Mouse (Mus musculus): ENCODE results near the gene Mettl6.

The Mettl6 gene

DNA sequence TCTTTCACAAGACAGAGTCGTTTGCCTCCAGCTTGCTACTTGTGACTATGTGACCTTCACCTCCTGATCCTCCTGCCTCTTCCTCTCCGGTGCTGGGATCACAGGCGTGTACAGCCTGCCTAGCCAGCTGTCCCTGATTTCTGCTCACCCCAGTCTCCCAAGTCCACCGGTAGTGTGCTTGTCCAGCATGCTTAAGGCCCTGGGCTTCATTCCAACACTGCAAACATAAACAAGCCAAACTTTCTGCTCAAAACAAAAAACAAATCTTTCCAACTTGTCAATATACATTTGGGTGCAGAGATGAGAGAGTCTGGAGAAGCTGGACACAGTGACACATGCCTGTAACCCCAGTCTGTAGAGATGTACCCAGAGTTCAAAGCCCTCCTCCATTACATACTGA lies 62.4 kb downstream of the Mettl6 start:
- no peak for DNase-seq (ENCODE audit: low spot score)

DNA sequence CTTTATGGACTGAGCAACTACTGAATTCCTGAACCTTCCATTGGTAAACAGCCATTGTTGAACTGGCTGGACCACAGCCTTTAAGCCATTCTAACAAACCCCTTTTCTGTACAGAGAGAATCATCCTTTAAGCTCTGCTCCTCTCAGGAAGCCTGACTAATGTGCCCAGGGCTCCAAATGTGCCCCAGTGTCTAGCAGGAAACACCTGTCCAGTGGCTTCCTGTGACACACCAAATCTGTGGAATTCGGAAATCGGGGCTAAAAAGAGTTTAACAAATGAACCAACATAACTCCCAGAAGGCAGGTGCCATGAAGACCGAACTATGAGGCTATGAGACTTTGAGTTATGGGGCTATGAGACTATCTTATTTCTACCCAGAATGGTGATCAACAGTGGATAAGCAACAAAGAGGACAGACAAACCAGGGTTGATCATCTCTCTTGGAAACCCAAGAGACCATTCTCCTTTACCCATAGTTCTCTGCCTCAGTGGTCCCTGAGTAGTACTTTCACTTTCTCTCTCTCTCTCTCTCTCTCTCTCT lies 63.0 kb downstream of the Mettl6 start:
- DNase-seq (ENCODE audit: low spot score), result no peak

DNA sequence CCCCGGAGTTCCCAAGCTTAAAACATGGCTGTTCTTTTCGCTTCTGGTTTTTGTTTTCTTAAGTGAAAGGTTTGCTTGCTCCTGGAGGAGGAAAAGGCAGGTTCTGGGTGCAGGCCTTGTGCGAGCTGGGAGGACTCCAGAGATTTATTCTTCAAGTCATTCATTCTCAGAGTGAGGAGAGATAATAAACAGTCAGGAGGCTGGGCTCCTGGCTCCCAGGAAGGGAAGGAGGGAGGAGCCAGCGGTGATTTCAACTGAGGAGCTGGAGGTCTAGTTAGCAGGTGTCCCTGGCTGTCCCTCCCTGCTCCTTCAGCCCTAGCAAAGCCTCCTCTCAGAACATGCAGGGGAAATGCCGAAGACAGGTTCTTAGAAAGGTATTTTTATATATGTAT lies 65.8 kb downstream of the Mettl6 start:
- DNase-seq (ENCODE audit: low spot score), result peak; percentile 74

DNA sequence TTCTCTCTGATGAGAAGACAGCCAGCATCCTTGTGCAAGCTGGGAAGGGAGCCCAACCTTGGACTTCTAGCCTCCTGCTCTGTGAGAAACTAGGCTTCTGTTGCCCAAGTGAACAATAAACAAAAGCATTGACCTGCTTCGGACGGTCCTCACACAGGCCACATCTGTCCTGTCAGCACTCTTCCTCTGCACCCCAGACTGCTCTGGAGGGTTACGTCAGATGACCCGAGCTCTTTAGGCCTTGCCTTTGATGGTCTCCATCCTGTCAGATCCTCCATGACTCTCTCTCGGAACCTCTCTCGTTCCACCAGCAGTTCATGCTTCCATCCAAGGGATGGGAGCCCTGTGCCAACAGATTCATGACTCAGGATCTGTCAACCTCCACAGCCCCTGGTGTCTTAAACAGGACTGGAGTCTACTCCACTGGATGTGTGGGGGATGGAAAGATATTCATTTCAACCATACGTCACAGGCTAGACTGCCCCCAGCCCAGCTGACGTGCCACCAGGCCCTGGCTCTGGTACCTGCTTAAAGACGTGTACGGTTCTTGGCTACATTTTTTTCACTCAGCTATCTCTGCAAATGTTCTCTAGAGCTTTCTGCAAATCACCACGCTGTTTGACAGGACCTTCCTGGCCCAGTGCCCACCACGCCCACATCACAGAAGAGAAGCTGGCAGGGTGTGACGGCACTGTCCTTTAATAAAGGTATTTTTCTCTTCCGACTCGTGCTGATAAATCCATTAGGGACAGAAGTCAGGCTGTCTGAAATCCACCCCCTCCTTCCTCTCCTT lies 66.4 kb downstream of the Mettl6 start:
- DNase-seq (ENCODE audit: low spot score), result peak; percentile 68
